Mouse (Mus musculus): ENCODE measurements around the gene Snai1. TPM values are rescaled to one million over a fixed set of nuclear protein-coding genes. Genes with fewer than 3 reads are reported as not detected.

Snai1 gene
- polyA plus RNA-seq, 2 experiments: 67.9 to 123 TPM

- WGBS: 80% methylated on average over 7 of the region's 7 CpGs
- Histone ChIP-seq H3K27me3 (ENCODE audit: control insufficient read depth, insufficient read depth, low read length) (no peaks in the 10 kb centered on the region), H3K4me2 (replicated peaks; ENCODE audit: low read depth, low read length, severe bottlenecking) (no peak overlapping the region)
These were observed 41.6 kb upstream of the Snai1 start for GRCm38 (mm10) chr2:167496437-167496836.

GRCm38 (mm10) chr2:167497272-167497671, 40.7 kb upstream of the Snai1 start:
- Histone ChIP-seq H3K4me2 (replicated peaks; ENCODE audit: low read depth, low read length, severe bottlenecking) (no peak overlapping the region), H3K9ac (ENCODE audit: low read depth, low read length, severe bottlenecking) (no peak overlapping the region), H3K36me3 (ENCODE audit: control insufficient read depth, insufficient read depth, low read length) (peaks cover 4% of the 10 kb centered on the region; the same call in 1 of the 2 replicates), H3K4me3 (replicated peaks; ENCODE audit: low read length) (no peak overlapping the region), H3K9me3 (ENCODE audit: control insufficient read depth, low read length) (no peaks in the 10 kb centered on the region), H3K27ac (replicated peaks; ENCODE audit: low read depth, low read length) (no peak overlapping the region), H3K27me3 (ENCODE audit: control insufficient read depth, insufficient read depth, low read length) (no peaks in the 10 kb centered on the region), H3K4me1 (ENCODE audit: control insufficient read depth, insufficient read depth, low read length) (no peaks in the 10 kb centered on the region)
- ATAC-seq (ENCODE audit: low FRiP score, low read depth) (no peak), DNase-seq (ENCODE audit: low spot score) (no peak)
- 81% methylated on average over 4 of the region's 5 CpGs for WGBS
- TF ChIP-seq POLR2A (IDR thresholded peaks at IDR 0.05; ENCODE audit: borderline replicate concordance, extremely low read depth, insufficient read depth, insufficient read length): no peak

More at GRCm38 (mm10) chr2:167496437-167496836, 41.6 kb upstream of the Snai1 start:
- Histone ChIP-seq H3K4me3 (replicated peaks; ENCODE audit: low read length) (no peak overlapping the region), H3K36me3 (ENCODE audit: control insufficient read depth, insufficient read depth, low read length) (peaks cover 4% of the 10 kb centered on the region; the same call in 1 of the 2 replicates), H3K27ac (replicated peaks; ENCODE audit: low read depth, low read length) (no peak overlapping the region), H3K9me3 (ENCODE audit: control insufficient read depth, low read length) (no peaks in the 10 kb centered on the region), H3K9ac (ENCODE audit: low read depth, low read length, severe bottlenecking) (no peak overlapping the region), H3K4me1 (ENCODE audit: control insufficient read depth, insufficient read depth, low read length) (peaks cover 6% of the 10 kb centered on the region)
- no peak for TF ChIP-seq POLR2A (IDR thresholded peaks at IDR 0.05; ENCODE audit: borderline replicate concordance, extremely low read depth, insufficient read depth, insufficient read length)
- DNase-seq (ENCODE audit: low spot score): no peak
- ATAC-seq (ENCODE audit: low FRiP score, low read depth): no peak

- Histone ChIP-seq H3K4me1 (ENCODE audit: control insufficient read depth, insufficient read depth, low read length) (peaks cover 16% of the 10 kb centered on the region), H3K9ac (ENCODE audit: low read depth, low read length, severe bottlenecking) (no peak overlapping the region), H3K9me3 (ENCODE audit: control insufficient read depth, low read length) (no peaks in the 10 kb centered on the region), H3K36me3 (ENCODE audit: control insufficient read depth, insufficient read depth, low read length) (peaks cover 10% of the 10 kb centered on the region), H3K4me2 (replicated peaks; ENCODE audit: low read depth, low read length, severe bottlenecking) (peak overlapping the region; percentile 93), H3K27ac (replicated peaks; ENCODE audit: low read depth, low read length) (no peak overlapping the region), H3K4me3 (replicated peaks; ENCODE audit: low read length) (peak overlapping the region; percentile 89), H3K27me3 (ENCODE audit: control insufficient read depth, insufficient read depth, low read length) (no peaks in the 10 kb centered on the region)
- ATAC-seq (ENCODE audit: low FRiP score, low read depth) (peak; percentile 11; the same call in 1 of the 2 replicates), DNase-seq (ENCODE audit: low spot score) (no peak)
- no peak for TF ChIP-seq POLR2A (IDR thresholded peaks at IDR 0.05; ENCODE audit: borderline replicate concordance, extremely low read depth, insufficient read depth, insufficient read length)
- WGBS: 48% methylated on average over 13 of the region's 13 CpGs
These were observed 35.3 kb upstream of the Snai1 start for GRCm38 (mm10) chr2:167502554-167503252.

GRCm38 (mm10) chr2:167503253-167503895, 34.6 kb upstream of the Snai1 start:
- Histone ChIP-seq H3K36me3 (ENCODE audit: control insufficient read depth, insufficient read depth, low read length) (peaks cover 15% of the 10 kb centered on the region), H3K9me3 (ENCODE audit: control insufficient read depth, low read length) (no peaks in the 10 kb centered on the region), H3K4me3 (replicated peaks; ENCODE audit: low read length) (peak overlapping the region; percentile 89), H3K4me1 (ENCODE audit: control insufficient read depth, insufficient read depth, low read length) (peaks cover 16% of the 10 kb centered on the region), H3K4me2 (replicated peaks; ENCODE audit: low read depth, low read length, severe bottlenecking) (peak overlapping the region; percentile 93), H3K27me3 (ENCODE audit: control insufficient read depth, insufficient read depth, low read length) (no peaks in the 10 kb centered on the region), H3K9ac (ENCODE audit: low read depth, low read length, severe bottlenecking) (peak overlapping the region; percentile 89), H3K27ac (replicated peaks; ENCODE audit: low read depth, low read length) (peak overlapping the region; percentile 79)
- peak; percentile 82; the same call in 1 of the 2 replicates for TF ChIP-seq POLR2A (IDR thresholded peaks at IDR 0.05; ENCODE audit: borderline replicate concordance, extremely low read depth, insufficient read depth, insufficient read length)
- WGBS: under 1% methylated on average over 39 of the region's 85 CpGs
- ATAC-seq (ENCODE audit: low FRiP score, low read depth) (peak; percentile 92), DNase-seq (ENCODE audit: low spot score) (peak; percentile 87)

- H3K4me3 ChIP-seq (replicated peaks; ENCODE audit: low read length): peak overlapping the region; percentile 89
These were observed 34.1 kb upstream of the Snai1 start for GRCm38 (mm10) chr2:167503896-167504349.

More at GRCm38 (mm10) chr2:167503896-167504349, 34.1 kb upstream of the Snai1 start:
- ATAC-seq (ENCODE audit: low FRiP score, low read depth): peak; percentile 8; the same call in 1 of the 2 replicates
- Histone ChIP-seq H3K27me3 (ENCODE audit: control insufficient read depth, insufficient read depth, low read length) (no peaks in the 10 kb centered on the region), H3K9ac (ENCODE audit: low read depth, low read length, severe bottlenecking) (peak overlapping the region; percentile 89), H3K4me2 (replicated peaks; ENCODE audit: low read depth, low read length, severe bottlenecking) (peak overlapping the region; percentile 93), H3K36me3 (ENCODE audit: control insufficient read depth, insufficient read depth, low read length) (peaks cover 20% of the 10 kb centered on the region), H3K4me1 (ENCODE audit: control insufficient read depth, insufficient read depth, low read length) (peaks cover 16% of the 10 kb centered on the region), H3K9me3 (ENCODE audit: control insufficient read depth, low read length) (no peaks in the 10 kb centered on the region), H3K27ac (replicated peaks; ENCODE audit: low read depth, low read length) (peak overlapping the region; percentile 79)
- under 1% methylated on average over 29 of the region's 32 CpGs for WGBS
- no peak for TF ChIP-seq POLR2A (IDR thresholded peaks at IDR 0.05; ENCODE audit: borderline replicate concordance, extremely low read depth, insufficient read depth, insufficient read length)
- no peak for DNase-seq (ENCODE audit: low spot score)

All from limb, embryonic 14.5 days (tissue).